Mouse (Mus musculus): ENCODE measurements around the gene Dcpp1. TPM values are rescaled to one million over a fixed set of nuclear protein-coding genes. Genes with fewer than 3 reads are reported as not detected.
"Not testable (repeated sequence)": the region's sequence is repeated elsewhere in the genome, so short reads cannot be mapped to it uniquely, and the experiment has no call there.

The Dcpp1 gene
- polyA plus RNA-seq (2012; rRNA removed) (not detected in 2 replicates), polyA plus RNA-seq (2014; fragmentation: Nextera tagmentation; extraction: Ambion mirVana) (not detected in 2 replicates)

DNA sequence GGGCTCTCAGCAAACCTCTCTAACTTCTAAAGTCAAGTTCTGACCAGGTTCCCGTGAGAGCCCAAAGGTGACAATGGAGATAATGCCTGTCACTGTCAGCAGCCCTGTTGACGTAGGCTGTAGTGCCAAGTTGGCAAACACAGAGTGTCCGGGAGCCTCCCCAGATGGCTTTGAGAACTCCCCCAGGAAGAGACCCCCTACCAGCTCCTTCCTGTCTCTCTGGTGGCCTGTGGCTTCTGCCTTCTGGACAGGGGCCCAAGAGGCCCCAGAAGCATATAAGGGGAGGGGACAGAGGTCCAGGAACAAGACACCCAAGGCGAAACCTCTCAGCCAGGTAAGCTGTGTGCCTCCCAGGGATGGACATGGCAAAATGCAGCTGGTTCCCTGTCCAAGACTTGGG, at the start of gene Dcpp1, which contains the start of gene Dcpp2:
Dcpp1 (plus strand) TSS at position 301 of the 400 bp plus-strand sequence.
Dcpp2 (plus strand) TSS at position 305 of the 400 bp plus-strand sequence.
- not testable (repeated sequence) for H3K4me1 ChIP-seq (replicated peaks; ENCODE audit: control insufficient read depth in 2 of 2, insufficient read depth in 2 of 2, low read length in 1 of 2); H3K9ac ChIP-seq (replicated peaks); H3K4me3 ChIP-seq (ENCODE audit: insufficient read depth in 1 of 2, low read depth in 2 of 2, low read length in 2 of 2); H3K36me3 ChIP-seq (replicated peaks; ENCODE audit: control insufficient read depth, insufficient read depth, low read depth); H3K27ac ChIP-seq; H3K4me2 ChIP-seq (ENCODE audit: low read depth); ATAC-seq (ENCODE audit: insufficient read depth); H3K9me3 ChIP-seq (ENCODE audit: control insufficient read depth, low read length); H3K27me3 ChIP-seq (ENCODE audit: control insufficient read depth, insufficient read depth, low read length); DNase-seq (ENCODE audit: low read depth in 3 of 3, low spot score in 3 of 3)
- WGBS (ENCODE audit: insufficient replicate concordance), result 37% methylated on average over 4 of the region's 4 CpGs

DNA sequence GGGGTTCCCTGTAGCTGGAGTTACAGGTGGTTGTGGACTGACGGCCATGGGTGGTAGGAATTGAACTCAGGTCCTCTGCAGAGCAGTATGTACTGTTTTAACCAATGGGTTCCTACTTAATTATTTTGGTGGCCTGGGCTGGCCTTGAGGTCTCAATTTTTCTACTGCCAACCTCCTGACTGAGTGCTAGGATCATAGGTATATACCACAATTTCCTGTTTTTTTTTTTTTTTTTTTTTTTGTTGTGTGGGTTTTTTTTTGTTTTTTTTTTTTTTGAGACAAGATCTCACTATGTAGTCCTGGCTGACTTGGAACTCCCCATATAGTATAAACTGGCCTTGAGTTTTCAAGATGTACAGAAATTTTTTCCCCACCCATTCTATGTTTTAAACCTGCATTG, 49.5 kb upstream of the Dcpp1 start:
- Histone ChIP-seq H3K4me3 (ENCODE audit: insufficient read depth in 1 of 2, low read depth in 2 of 2, low read length in 2 of 2) (no peak overlapping the region), H3K27me3 (ENCODE audit: control insufficient read depth, insufficient read depth, low read length) (peaks cover 2% of the 10 kb centered on the region; the same call in 1 of the 2 replicates), H3K4me2 (ENCODE audit: low read depth) (no peak overlapping the region), H3K4me1 (replicated peaks; ENCODE audit: control insufficient read depth in 2 of 2, insufficient read depth in 2 of 2, low read length in 1 of 2) (peaks cover 13 to 15% of the 10 kb centered on the region in 2 experiments), H3K27ac (no peak overlapping the region), H3K9me3 (ENCODE audit: control insufficient read depth, low read length) (no peaks in the 10 kb centered on the region; the same call in 1 of the 2 replicates), H3K36me3 (replicated peaks; ENCODE audit: control insufficient read depth, insufficient read depth, low read depth) (peaks cover 6% of the 10 kb centered on the region), H3K9ac (replicated peaks) (no peak overlapping the region)
- TF ChIP-seq EP300 (IDR thresholded peaks at IDR 0.05; ENCODE audit: low read depth) (no peak), CTCF (IDR thresholded peaks at IDR 0.05; ENCODE audit: low read depth) (no peak)
- DNase-seq (ENCODE audit: low read depth in 3 of 3, low spot score in 3 of 3) (no peak), ATAC-seq (ENCODE audit: insufficient read depth) (no peak)
- 81% methylated on average over 1 of the region's 1 CpGs for WGBS (ENCODE audit: insufficient replicate concordance)

DNA sequence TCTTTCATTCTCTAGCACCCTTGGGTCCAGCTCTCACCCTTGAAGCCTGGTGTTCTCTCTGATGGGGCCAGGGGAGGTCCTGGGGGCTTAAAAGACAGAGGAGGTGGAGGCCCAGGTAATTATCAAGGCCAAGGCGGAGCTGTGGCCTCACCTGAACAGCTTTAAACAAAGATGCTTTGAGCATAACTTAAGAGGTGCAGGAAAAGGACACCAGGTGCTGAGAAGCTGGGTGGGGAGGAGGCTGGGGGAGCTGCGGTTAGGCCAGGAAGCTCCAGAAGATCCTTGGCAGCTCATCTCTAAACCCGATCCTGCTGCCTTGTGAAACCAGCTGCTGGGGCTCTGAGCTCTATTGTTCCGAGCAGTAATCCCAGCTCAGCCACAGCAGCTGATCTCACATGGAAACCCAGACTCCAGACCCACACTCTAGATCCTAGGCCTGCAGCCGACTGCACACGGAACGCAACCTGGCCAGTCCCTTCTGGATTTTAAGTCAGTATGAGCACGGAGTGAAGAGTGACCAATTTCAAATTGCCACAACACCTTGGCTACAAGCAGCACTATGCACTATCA, 44.6 kb upstream of the Dcpp1 start, which contains the start of gene Prss33:
Prss33 (minus strand) TSS at position 51 of the 570 bp plus-strand sequence.
- DNase-seq (ENCODE audit: low read depth in 3 of 3, low spot score in 3 of 3) (no peak), ATAC-seq (ENCODE audit: insufficient read depth) (no peak)
- H3K9me3 ChIP-seq (ENCODE audit: control insufficient read depth, low read length), result no peaks in the 10 kb centered on the region
- H3K9ac ChIP-seq (replicated peaks), result no peak within 1 kb of the TSS
- no peak within 1 kb of the TSS for H3K27ac ChIP-seq
- TF ChIP-seq CTCF (IDR thresholded peaks at IDR 0.05; ENCODE audit: low read depth) (no peak), EP300 (IDR thresholded peaks at IDR 0.05; ENCODE audit: low read depth) (no peak)
- H3K4me2 ChIP-seq (ENCODE audit: low read depth), result no peak within 1 kb of the TSS
- no peak within 1 kb of the TSS for H3K4me3 ChIP-seq (ENCODE audit: insufficient read depth in 1 of 2, low read depth in 2 of 2, low read length in 2 of 2)
- no peaks in the 10 kb centered on the region for H3K4me1 ChIP-seq (replicated peaks; ENCODE audit: control insufficient read depth in 2 of 2, insufficient read depth in 2 of 2, low read length in 1 of 2)
- peaks cover 2% of the 10 kb centered on the region; the same call in 1 of the 2 replicates for H3K27me3 ChIP-seq (ENCODE audit: control insufficient read depth, insufficient read depth, low read length)
- H3K36me3 ChIP-seq (replicated peaks; ENCODE audit: control insufficient read depth, insufficient read depth, low read depth), result no peaks in the 10 kb centered on the region
- WGBS (ENCODE audit: insufficient replicate concordance), result 64% methylated on average over 8 of the region's 8 CpGs

DNA sequence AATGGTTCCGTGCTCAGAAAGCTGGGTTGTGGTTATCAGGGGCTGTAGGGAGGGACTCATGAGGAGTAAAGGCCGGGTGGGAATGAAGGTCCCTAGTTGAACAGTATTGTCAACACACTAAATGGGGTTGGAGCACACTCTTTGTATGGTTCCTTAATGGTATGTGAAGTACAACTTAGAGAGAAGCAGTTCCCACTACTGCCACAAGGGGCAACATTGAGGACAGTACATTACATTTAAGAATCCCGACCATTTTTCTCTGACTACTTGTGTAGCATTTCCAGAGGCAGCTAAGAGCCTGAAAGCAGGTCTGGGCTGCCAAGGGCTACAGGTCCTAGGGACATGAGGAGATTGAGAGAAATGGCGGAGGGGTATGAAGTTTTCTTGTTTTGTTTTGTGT, 39.5 kb upstream of the Dcpp1 start:
- H3K36me3 ChIP-seq (replicated peaks; ENCODE audit: control insufficient read depth, insufficient read depth, low read depth), result no peaks in the 10 kb centered on the region
- TF ChIP-seq EP300 (IDR thresholded peaks at IDR 0.05; ENCODE audit: low read depth) (no peak), CTCF (IDR thresholded peaks at IDR 0.05; ENCODE audit: low read depth) (peak; percentile 82)
- H3K4me3 ChIP-seq (ENCODE audit: insufficient read depth in 1 of 2, low read depth in 2 of 2, low read length in 2 of 2), result no peak overlapping the region
- peak; percentile 40 to 49 (median 46) for DNase-seq (ENCODE audit: low read depth in 3 of 3, low spot score in 3 of 3)
- WGBS (ENCODE audit: insufficient replicate concordance), result 19% methylated on average over 4 of the region's 4 CpGs
- H3K27ac ChIP-seq, result no peak overlapping the region
- H3K9me3 ChIP-seq (ENCODE audit: control insufficient read depth, low read length), result no peaks in the 10 kb centered on the region
- no peaks in the 10 kb centered on the region for H3K4me1 ChIP-seq (replicated peaks; ENCODE audit: control insufficient read depth in 2 of 2, insufficient read depth in 2 of 2, low read length in 1 of 2)
- no peaks in the 10 kb centered on the region for H3K27me3 ChIP-seq (ENCODE audit: control insufficient read depth, insufficient read depth, low read length)
- no peak for ATAC-seq (ENCODE audit: insufficient read depth)
- H3K4me2 ChIP-seq (ENCODE audit: low read depth), result no peak overlapping the region
- H3K9ac ChIP-seq (replicated peaks), result no peak overlapping the region

DNA sequence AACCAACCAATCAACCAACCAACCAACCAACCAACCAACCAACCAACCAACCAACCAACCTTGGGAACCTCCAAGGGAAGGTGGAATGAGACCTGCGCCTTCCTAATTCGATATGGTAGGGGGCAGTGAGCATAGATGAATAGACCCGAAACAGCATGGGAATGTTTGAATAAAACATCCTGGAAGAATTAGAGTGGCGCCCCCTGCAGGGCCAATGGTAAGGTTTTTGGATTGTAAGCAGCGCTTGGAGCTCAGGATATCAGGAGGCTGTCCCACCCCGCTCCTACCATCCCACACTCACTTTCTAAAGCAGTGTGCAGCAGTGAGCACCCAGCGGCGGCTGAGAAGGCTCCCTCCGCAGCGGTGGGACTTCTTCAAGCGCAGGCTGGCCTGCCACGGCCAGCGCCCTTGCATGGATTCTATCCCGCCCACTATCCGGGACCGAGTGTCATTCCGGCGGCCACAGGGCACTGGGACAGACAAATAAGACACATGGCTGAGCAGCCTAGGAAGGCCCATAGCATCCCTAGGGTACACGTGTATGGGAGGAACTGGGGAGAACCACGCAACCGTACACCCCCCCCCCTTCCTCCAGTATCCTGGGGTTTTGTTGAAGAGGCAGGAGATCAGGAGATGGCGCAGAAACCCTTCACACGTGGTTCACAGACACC, 37.4 kb upstream of the Dcpp1 start:
- DNase-seq (ENCODE audit: low read depth in 3 of 3, low spot score in 3 of 3) (peak in 1 of 3 experiments; percentile 24), ATAC-seq (ENCODE audit: insufficient read depth) (no peak; the same call in 1 of the 2 replicates)
- Histone ChIP-seq H3K27me3 (ENCODE audit: control insufficient read depth, insufficient read depth, low read length) (no peaks in the 10 kb centered on the region), H3K27ac (no peak overlapping the region), H3K4me3 (ENCODE audit: insufficient read depth in 1 of 2, low read depth in 2 of 2, low read length in 2 of 2) (no peak overlapping the region), H3K4me2 (ENCODE audit: low read depth) (peak overlapping the region; percentile 48), H3K36me3 (replicated peaks; ENCODE audit: control insufficient read depth, insufficient read depth, low read depth) (no peaks in the 10 kb centered on the region), H3K9me3 (ENCODE audit: control insufficient read depth, low read length) (no peaks in the 10 kb centered on the region), H3K9ac (replicated peaks) (no peak overlapping the region), H3K4me1 (replicated peaks; ENCODE audit: control insufficient read depth in 2 of 2, insufficient read depth in 2 of 2, low read length in 1 of 2) (no peaks in the 10 kb centered on the region)
- 51% methylated on average over 23 of the region's 23 CpGs for WGBS (ENCODE audit: insufficient replicate concordance)
- no peak for TF ChIP-seq EP300 (IDR thresholded peaks at IDR 0.05; ENCODE audit: low read depth)
- peak; percentile 49 for TF ChIP-seq CTCF (IDR thresholded peaks at IDR 0.05; ENCODE audit: low read depth)
